In the genomic region with DNA sequence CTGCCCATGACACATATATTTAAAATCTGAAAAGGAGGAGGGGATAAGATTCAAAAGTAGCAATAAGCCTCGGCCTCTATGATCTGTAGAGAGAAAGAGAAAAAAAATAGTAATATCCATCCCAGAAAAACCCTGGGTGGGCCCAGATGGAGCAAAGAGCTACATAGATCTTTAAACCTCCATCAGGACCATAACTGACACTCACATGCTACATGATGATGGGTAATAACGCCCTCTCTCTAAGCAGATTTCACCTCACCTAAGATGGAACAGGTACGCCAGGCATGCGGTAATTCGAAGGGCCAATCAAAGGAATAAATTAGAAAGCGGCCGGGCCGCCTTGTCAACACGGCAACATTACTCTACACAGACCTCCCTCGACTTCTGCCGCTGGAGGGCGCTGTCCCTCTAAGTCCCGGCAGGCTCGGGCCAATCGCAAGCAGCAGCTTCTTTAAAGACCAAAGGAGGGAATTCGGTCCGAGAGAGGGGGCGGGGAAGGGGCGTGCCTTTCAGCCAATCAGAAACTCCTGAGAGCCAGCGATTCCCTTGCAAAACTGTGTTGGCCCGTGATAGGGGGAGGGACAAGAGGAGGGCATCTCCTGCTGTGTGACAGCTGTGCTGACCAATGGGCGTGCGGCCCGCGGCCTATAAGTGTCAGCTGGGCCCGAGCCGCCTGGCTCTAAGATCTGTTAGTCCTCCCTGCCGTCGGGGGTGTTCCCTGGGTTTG, we compare ENCODE assay signal across 8 mouse cellular contexts. TPM values are rescaled to one million over a fixed set of nuclear protein-coding genes. Genes with fewer than 3 reads are reported as not detected.
DNase-seq lines count a peak whose midpoint lies in the region; ATAC-seq lines count a peak whose summit lies in the region.

Gene Tent5b (plus strand): TSS at position 675 of the 727 bp plus-strand sequence.

- H3K27ac ChIP-seq in hindbrain, embryonic 11.5 days (ENCODE audit: low read depth, low read length) = no peak within 1 kb of the TSS

- 0 out of 2 replicates have a peak, but pooled peaks cover 4% of the 10 kb centered on the region for H3K4me1 ChIP-seq in hindbrain, embryonic 11.5 days (replicated peaks; ENCODE audit: control insufficient read depth, insufficient read depth, low read length)

- WGBS in hindbrain, embryonic 11.5 days = 5% methylated on average over 27 of the region's 29 CpGs

- peak; percentile 99 for DNase-seq in MN1 (ENCODE audit: low spot score)
- DNase-seq in cerebellum, adult 9-10 months = peak; percentile 98
- DNase-seq in hindbrain, embryonic 11.5 days (ENCODE audit: low spot score) = peak; percentile 98
- peak; percentile 96 for DNase-seq in layer of hippocampus, postnatal 10 days (ENCODE audit: low spot score in 2 of 2)
- peak; percentile 100 for DNase-seq in lung, postnatal 10 days
- DNase-seq in retina, adult 2 months (ENCODE audit: low read depth, low spot score) = peak; percentile 77
- DNase-seq in thymus, postnatal 36 days = peak; percentile 89 to 93

- peak within 1 kb of the TSS; percentile 38 for H3K4me3 ChIP-seq in hindbrain, embryonic 11.5 days (ENCODE audit: low read depth, low read length)

- peak within 1 kb of the TSS; percentile 19; the same call in 1 of the 2 replicates for H3K9ac ChIP-seq in hindbrain, embryonic 11.5 days (ENCODE audit: low read depth, low read length)

- no peaks in the 10 kb centered on the region for H3K9me3 ChIP-seq in hindbrain, embryonic 11.5 days (ENCODE audit: control insufficient read depth, low read length)

- no peaks in the 10 kb centered on the region for H3K36me3 ChIP-seq in hindbrain, embryonic 11.5 days (ENCODE audit: control insufficient read depth, insufficient read depth, low read length)

- H3K27me3 ChIP-seq in hindbrain, embryonic 11.5 days (ENCODE audit: control insufficient read depth, insufficient read depth, low read length) = peaks cover 14% of the 10 kb centered on the region

- peak; percentile 97 for ATAC-seq in frontal cortex, adult (ENCODE audit: low TSS enrichment)
- ATAC-seq in hindbrain, embryonic 11.5 days (ENCODE audit: low FRiP score) = peak; percentile 97

- peak within 1 kb of the TSS; percentile 52 for H3K4me2 ChIP-seq in hindbrain, embryonic 11.5 days (replicated peaks; ENCODE audit: low read depth, low read length)

RNA-seq across cellular contexts. Expression of gene Tent5b, which starts in this region (rescaled TPM):
- 0.37 and 0.46 TPM in 2 replicates for polyA plus RNA-seq in hindbrain, embryonic 11.5 days (2014; fragmentation: Nextera tagmentation; extraction: Ambion mirVana)
- under 1 TPM in 1 of 2 experiments, not detected in 1; 0.21 TPM for total RNA-seq in layer of hippocampus, postnatal 10 days (2021)

Comparison
In these comparisons a context has a peak if more than half of its experiments do, and no peak if none do; other contexts are left out.
1. Peak in DNase-seq, ATAC-seq, H3K4me3 ChIP-seq, H3K9ac ChIP-seq and H3K4me2 ChIP-seq in hindbrain, embryonic 11.5 days; RNA of the gene not detected or under 1 TPM.
2. Peak in DNase-seq in layer of hippocampus, postnatal 10 days; RNA of the gene not detected or under 1 TPM.